Mouse (Mus musculus) kidney, postnatal 14 days (tissue): ENCODE measurements at regions not wholly inside any gene's neighbourhood (a gene's known extent, or its start where the extent isn't known, plus 50 kb on each side); places are given as distances from the start of the nearest gene placed in this dataset.

ENCODE experiments used
- DNase-seq: peaks from one replicate; pipeline ENCODE4 v3.0.0; 2022; ENCODE audit warnings: mixed read lengths

DNA sequence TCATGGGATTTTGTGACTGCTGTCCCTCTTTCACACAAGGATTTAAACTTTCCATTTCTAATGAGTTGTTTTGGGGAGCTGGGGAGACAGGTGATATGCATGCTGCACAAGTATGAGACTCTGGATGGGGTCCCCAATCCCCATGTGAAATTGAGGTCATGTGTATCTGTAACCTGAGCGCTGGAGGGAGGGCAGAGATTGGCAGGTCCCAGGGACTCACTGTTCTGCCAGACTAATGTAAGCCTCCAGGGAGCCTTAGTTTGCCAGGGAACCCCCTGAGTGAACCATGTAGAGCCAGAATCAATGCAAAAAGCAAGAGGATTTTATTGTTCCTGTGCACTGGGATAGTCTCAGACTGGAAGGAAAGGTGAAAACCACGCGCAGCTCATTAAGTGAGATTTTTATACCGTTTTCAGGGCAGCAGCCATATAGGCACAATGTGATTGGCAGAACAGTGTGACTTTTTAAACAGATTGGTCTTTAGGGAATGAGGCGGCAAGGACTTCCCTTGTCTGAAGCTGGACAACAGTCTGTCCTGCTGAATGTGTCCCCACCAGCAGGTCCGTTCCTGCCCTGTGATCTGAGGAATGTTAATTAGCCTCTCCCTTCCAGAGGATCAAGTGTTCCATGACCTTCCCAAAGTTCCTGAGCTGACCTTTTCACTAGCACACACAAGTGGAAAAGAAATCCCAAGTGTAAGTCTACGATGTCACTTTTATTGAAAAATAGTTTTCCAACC, 59.9 kb upstream of the Oxgr1 start:
- DNase-seq: no peak

DNA sequence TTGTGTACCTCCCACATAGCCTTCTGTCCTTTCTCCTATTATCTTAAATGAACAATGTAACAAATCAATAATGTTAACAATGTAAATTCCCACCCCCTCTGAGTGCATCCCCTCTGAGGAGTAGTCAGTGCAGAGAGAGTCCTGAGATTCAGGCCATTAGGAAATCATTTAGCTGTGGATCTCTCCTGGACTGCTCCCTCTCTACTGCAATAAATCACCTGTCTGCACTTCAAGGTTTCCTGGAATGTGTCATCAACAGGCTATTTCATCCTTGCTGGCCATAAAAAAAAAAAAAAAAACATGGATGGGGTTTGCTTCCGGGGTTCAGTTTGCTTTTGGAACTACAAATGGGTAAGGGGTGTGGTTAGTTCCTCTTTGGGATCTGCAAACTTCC, 60.5 kb upstream of the Oxgr1 start:
- no peak for DNase-seq

DNA sequence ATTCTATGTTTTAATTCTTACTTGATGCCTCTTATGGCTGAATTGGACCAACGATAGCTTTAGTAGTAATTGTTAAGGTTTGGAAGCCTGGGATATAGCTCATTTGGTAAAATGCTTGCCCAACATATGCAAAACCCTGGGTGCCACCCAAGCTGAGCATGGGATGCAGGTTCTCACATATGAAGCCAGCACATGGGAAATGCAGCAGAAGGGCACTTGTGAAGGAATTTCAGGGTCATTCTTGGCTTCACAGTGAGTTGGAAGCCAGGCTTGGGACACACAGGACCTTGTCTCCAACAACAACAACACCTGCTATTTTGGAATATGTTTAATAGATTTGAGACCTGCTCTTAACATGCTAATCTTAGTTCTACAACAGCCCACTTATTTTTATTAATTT, 67.6 kb upstream of the Oxgr1 start:
- DNase-seq: no peak

DNA sequence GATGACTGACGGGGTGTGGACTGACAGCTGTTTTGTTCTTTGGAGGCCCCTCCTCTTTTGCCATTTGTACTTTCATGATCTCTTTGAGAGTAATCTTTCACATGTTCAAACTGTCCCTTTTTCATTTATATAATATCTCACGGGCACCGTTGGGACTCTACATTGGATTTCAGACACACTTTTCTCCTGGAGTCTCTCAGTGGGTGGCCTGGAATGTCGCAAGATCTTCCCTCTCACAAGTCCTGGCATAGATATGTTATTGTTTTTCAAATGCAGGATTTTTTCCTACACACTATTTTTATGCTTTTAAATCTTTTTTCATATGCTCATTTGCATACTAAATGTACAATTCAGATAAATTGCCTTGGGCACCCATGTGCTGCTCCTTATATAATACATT, 71.1 kb upstream of the Oxgr1 start:
- no peak for DNase-seq

DNA sequence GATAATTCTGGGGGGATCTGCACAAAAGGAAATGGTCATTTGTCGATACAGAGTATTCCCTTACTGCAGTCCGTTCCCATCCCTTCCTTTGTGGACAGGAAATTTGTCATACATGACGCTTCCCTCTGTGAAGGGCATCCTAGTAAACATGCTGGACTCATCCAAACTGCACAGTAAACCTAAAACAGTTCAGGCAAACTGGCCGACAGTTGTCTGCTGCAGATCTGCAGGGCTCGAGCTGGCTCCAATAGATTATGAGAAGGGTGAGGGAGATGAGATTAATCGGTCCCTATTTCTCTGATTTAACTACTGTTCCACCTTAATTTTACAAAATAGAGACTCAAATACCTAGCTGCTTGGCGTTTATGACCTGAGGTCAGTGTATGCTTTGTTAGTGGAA, 76.3 kb upstream of the Oxgr1 start:
- DNase-seq: no peak

DNA sequence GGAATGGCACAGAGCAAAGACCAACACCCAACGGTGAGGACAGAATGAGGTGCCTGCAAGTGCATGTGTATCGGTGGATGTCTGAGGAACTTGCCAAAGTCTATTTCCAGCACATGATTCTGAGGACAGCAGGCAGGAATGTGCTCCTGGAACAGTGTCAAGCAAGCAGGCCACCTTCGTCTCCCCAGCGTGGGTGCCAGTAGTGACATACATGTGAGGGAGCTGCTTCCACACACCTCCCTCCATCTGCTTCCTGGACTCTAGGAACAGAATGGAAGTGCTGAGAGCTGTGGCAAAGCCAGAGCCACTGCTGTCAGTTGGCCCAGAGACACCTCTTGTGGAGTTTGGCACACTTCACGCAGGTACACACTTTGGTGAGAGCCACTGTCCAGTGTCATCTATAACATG, 76.9 kb upstream of the Oxgr1 start:
- DNase-seq: no peak

DNA sequence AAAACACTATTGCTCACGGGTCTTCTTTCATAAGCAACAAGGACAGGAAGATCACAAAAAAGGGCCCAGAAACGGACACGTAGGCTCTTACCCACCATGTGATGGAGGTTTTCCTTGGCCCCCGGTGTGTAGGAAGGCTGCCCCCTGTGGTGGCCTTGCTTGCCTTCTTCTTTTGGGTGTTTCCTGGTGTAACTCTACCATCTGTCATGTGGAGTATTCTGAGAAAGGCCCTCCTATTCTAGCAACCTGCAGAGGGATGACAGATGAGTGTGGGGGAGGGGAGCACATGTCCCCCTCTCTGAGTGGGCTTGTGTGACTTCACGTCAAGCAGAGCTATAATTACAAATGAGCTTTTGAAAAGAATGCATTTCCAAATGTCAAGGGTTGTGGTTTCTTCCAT, 77.3 kb upstream of the Oxgr1 start:
- DNase-seq: no peak

DNA sequence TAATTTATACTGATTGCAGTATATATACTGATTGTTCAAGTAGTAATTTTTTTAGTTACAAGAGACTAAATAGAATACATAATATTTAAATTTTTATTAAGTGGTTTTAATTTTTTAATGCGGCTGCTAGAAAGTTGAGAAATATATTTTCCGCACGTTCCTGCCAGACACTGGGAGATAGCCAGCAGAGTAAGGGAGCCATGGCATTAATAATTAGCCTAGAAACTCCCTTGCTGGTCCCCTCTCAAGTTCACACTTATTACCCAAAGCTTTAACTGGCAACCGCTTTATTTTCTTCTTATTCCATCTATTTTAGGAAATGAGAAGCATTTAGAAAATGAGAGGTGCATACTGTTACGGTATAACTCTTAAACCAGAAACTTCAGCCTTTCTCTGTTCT, 78.0 kb upstream of the Oxgr1 start:
- DNase-seq: no peak

DNA sequence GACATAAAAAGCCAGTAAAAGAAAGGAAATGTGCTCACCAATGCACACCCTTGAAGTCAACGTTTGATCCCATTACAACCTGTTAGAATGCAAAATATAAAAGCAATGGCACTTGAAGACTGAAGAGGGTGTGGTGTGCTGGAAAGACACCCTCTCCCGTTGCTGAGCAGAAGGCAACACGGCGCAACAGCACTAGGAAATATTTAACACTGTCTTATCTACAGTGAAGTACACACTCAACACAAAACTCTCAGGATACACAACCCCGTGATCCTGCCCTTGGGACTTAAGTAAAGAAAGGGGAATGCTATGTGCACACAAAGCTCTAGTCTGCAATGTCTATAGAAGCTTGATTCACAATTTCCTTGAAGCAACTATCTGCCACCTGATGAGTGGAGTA, 83.1 kb upstream of the Oxgr1 start:
- no peak for DNase-seq

DNA sequence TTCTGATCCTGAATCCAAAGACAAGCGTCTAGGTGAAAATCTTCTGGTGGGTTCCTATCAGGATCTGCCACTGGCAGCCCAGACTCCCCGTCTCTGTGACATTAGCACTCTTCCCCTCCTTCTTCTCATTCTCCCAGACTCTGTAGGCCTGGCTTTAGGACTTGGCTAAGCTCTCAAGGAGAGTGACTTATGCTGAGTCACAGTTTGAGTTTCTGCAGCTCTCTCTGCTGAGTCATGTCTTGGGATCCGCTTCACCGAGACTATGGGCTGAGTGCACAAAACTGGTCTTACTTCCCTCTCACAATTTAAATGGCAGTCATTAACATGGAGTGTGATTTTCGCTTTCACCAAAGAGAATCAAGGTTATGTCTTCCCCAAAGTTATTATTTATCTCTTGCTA, 85.2 kb upstream of the Oxgr1 start:
- no peak for DNase-seq

DNA sequence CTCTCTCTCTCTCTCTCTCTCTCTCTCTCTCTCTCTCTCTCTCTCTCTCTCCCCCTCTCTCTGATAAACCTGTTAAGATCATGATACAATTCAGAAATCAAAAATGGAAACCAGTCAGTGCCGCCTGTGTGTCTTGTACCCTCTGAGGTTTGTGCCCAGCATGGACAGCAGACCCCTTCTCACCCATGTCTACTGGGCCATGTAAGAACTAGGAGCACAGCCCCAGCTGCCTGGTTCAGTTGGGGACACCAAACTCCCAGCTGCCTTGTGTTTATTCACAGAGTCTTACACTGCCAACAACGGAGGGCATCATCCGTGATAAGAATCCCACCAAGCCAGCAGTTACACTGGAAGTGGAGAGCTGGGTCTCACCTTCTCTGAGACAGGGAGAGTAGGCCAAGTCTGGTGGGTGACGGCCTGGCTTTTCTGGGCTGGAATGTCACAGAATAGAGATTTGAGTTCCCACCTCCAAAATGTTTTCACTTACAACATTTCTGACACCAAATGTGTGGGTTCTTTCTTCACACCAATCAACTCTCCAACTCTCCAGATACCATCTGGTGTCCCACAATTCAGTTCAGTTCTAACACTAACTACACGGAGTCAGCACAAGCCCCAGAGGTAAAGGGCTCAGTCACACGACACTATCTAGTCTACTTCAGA, 92.2 kb upstream of the Oxgr1 start:
- no peak for DNase-seq

DNA sequence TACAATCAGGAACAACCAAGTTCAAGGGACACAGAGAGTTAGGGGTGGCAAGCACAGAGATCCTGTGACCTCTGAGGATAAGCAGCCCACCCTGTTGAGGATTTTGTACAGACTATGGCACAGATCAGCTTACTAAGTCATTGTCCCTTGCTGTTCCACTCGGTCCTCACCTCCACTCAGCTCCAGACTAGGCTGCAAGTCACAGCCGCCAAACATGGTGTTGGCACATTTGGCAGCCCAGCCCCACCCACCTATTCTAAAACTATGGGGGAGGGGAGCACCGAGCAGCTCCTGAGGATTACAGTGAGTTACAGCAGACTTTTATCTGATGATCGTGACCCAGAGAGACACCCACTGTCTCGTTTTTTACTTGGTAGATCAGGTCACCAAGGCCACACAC, 93.0 kb upstream of the Oxgr1 start:
- no peak for DNase-seq

DNA sequence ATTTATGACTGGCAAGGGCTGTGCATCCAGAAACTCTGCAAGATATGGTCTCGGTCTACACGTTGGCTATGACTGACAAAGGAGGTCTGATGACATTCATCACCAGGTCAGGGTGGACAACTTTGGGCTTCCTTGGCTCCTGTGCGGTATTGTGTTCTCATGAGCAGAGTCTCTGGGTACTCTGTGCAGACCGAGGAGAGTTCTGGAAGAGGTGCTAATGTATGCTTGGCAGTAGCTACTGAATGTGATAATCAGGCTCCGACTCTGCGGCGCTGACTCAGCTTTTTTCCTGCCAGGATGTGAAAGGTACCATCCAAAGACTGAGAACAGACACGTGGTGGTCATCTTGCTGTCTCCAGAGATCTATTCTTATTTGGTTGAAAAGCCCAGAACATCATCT, 94.5 kb upstream of the Oxgr1 start:
- no peak for DNase-seq

DNA sequence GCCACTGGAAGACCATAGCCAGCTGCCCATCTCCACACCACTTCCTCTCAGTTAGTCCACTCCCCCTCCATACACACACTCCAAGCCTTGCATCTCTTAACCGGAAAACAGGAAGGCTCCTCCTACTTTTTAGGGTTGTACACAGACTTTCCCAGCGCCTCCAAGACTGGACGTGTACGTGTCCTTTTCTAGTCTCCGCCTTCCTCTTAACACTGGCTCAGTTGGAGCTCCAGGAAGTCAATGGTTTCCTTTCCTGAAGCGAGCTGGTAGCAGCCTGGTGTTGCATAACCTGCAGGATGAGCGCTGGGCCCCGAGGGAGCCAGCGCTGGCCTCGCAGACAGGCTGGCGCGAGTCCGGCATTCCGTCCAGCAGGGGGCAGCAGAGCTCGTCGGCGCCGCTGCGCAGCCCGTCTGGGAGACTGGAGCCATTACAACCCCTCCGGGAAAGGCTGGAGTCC, 95.5 kb upstream of the Oxgr1 start:
- DNase-seq: peak; percentile 94

DNA sequence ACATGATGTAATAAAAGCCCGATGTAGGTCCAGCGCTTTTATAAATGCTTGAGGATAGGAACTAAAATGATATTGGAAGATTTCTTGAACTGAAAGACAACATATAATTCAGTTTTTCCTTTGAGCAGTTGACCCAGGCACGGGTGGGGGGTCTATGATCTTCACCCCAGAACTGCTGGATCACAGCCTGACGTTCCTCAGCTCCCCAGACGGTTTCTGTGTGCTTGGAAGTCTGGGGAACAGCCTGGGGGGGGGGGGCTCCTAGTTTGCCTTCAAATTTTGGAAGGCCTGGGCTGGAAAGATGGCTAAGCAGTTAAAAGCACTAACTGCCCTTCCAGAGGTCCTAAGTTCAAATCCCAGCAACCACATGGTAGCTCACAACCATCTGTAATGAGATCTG, 96.3 kb upstream of the Oxgr1 start:
- no peak for DNase-seq

DNA sequence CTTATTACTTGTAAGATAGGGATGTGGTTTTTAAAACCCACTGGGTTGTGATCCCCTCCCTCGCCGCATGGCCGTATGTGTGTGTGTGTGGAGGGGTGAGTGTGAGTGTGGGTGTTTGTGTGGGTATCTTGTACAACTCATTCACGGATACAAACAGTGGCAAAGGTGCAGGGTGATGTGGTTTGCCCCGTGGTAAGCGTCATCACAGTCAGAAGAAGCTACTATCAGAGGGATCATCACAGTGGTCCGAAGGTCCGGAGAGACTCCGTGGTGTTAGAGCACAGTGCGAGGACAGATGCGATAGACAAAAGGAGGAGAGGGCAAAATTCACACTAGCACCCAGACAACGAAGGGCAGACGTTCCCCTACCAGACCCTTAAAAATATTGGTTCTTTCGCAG, 97.0 kb upstream of the Oxgr1 start:
- no peak for DNase-seq

DNA sequence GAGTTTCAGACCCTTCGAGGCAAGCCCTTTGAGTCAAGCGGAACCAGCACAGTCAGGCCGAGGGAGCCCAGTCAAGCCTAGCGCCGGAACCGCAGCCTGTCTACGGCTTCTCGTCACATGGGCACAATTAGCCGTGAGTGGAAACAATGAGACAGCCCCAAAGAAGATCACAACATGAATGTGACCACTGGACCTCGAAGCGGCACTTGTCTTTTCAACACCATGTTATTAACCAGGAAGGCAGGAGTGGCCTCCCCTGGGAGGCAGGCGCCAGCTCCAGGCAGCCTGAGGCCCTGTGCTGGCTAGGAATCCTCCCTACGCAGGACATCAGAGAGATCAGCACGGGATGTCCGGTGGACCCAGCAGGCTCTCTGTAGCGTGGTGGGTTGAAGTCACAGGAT, 97.4 kb upstream of the Oxgr1 start:
- DNase-seq: no peak

DNA sequence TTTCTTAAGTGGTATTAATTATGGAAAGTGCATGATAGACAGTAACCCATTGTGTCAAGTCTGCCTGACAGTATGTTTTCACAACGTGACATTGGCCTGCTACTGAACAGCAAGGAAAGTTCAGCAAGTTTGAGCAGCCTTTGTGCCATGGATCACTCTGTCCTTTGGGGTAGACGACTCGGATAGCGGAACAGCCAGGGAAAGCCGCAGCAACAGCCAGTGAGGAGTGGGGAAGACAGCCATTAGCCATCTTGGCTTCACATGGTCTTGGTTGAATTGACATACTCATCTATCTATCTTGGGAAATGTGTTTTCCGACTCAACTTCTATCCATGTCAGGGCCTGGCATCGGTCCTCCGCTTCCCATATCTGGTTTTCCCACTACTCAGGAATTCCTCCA, 98.0 kb upstream of the Oxgr1 start:
- no peak for DNase-seq

DNA sequence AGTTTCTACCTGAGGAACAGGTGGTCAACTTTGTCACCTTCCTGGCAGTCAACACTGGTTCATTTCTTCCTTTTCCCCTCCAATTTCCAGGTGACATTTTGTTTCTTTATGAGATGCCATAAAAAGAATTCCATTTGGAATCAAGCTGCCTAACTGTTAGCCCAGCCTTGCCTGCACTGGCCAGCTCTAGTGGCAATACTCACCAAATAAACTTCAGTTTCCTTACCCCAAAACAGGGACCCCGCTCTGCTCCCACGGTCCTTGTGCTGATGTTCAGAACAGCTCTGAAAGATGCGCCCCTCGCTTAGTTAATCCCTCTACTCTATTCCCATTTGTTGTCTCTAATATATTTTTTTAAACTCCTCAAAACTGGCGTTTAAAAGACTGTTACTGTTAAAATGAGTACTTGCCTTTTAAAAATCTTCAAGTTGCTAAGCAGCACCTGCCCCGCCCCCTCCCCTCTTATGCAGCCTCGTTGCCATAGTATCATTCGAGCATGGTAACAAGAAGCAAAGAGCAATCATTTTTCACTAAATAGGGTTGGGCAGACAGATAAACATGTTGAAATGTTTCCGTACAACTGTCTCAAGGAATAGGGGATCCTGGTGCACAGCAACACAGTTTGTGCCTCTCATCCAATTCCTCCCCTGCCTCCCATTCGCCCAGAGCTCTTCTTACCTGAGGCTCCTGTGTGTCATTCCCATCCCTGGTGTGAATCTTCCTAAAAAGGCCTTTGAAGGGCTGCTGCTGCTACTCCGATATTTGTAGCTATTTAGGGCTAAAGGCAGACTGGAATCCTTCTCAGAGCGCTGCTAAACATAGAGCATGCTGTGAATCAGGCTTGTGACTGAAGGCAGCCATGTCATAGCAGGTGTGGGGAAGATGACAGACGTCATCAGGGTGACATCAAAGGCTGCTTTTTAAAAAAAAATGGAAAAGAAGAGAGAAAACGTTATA, 98.8 kb upstream of the Oxgr1 start:
- DNase-seq: no peak

DNA sequence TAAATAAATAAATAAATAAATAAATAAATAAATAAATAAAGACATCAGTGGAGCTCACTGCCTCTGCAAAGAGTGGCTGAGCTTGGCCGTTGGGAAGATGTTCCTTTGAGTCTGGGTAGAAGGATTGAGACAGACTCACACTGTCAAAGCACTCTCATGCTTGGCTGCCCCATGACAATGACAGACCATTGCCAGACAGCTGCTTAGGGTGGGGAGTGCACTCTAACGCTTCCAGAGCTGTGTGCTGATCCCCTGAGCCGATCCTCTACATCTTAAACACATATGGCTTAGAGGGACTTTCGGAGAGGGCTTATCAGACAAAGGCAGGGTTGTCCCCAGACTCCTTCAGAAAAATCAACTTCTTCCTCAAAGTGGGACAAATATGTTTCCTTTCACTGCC, 100.0 kb upstream of the Oxgr1 start:
- no peak for DNase-seq

DNA sequence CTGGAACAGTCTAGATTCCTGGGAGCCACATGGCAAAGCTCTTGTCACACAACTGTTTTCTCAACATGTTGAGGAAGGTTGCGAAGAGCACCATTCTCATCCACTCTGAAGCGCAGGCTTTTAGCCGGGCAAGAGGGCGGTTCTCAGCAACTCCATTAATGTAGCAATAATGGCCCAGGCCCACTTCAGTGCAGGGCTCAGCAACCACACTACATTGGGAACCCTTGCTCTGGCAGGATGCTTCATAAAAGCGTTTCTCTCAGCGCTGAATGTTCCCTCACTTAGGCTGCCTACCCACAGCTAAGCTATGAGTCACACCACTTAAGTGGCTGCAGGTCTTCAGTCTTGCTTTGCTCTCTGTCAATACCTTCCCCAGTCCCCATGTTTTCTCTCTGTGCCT, 102.2 kb upstream of the Oxgr1 start:
- DNase-seq: no peak

DNA sequence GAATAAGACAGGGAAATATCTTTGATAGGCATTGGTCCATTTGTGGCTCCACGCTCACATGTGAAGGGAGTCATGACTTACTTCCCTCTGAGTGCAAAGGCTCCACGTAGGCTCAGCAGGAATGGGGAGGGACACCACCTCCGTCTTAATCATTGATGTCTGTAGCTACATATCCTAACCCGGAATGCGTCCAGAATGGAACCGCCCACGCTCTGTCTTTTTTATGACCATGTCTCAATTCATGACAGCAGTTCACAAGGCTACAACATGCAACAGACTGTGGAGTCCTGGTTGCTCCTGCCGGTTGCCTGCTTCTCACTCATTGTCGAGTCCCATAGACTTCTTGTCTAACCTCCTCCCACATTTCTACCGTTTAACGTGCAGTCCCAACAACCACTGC, 104.1 kb upstream of the Oxgr1 start:
- DNase-seq: no peak

DNA sequence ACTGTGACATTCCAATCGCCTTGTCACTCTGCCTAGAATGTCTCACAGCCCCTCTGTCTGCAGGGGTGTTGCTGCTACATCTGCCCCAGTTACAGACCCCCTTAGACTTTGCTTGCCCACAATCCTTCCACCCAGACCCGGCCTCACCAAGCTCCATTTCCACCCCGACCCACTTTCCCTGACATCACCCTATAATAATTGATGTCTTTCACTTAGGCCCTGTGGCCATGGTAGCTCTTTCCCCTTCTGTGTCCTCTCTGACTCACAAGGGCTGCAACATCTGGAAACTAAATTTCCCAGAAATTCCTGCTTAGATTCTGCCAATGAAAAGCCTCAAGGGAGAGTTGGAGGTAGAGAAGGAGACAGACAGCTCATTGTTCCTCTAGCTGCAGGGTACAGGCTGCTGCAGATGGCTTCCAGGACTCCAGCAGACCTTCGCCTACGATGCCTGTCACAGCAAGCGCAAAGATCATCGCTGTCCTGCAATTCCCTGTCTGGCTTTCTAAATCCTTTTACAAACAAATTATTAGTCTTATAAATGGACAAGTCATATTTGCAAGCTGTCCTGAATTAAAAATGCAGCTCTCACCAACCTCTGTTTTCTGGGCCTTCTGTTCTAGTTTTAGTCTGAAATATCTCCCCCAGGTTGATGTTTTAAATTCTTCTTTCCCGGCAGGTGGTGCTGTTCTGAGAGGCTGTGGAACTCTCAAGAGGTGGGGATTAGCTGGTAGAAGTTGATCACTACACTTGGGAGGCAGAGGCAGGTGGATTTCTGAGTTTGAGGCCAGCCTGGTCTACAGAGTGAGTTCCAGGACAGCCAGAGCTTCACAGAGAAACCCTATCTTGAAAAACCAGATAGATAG, 104.9 kb upstream of the Oxgr1 start:
- DNase-seq: no peak
